Mouse (Mus musculus) heart, embryonic 15.5 days (tissue): Measurements from ENCODE around the gene Ablim1. TPM values are rescaled to one million over a fixed set of nuclear protein-coding genes. Genes with fewer than 3 reads are reported as not detected.

Experiments used
- ATAC-seq: fragments of 200-750 bp; cut with Nextera tagmentation; replicated peaks from 2 replicates; pipeline ENCODE4 v1.8.0; 2017; ENCODE audit warnings: low read depth, moderate TSS enrichment; ENCODE audit not compliant: insufficient number of reproducible peaks, insufficient read depth, low FRiP score
- H3K27ac ChIP-seq: fragments of 300-500 bp; sonication (generic); 2 replicates; pipeline ENCODE4 v1.5.1; 2015; ENCODE audit warnings: mild to moderate bottlenecking, inconsistent platforms
- H3K27me3 ChIP-seq: fragments of 300-500 bp; sonication (generic); 2 replicates; pipeline ENCODE4 v1.6.1; 2015; ENCODE audit warnings: inconsistent platforms
- H3K36me3 ChIP-seq: fragments of 300-500 bp; sonication (generic); 2 replicates; pipeline ENCODE4 v1.6.1; 2015; ENCODE audit warnings: mild to moderate bottlenecking, inconsistent platforms
- H3K4me1 ChIP-seq: fragments of 300-500 bp; sonication (generic); replicated peaks from 2 replicates; pipeline ENCODE4 v1.6.1; 2015; ENCODE audit warnings: inconsistent platforms
- H3K4me2 ChIP-seq: fragments of 300-500 bp; sonication (generic); 2 replicates; pipeline ENCODE4 v1.6.1; 2015; ENCODE audit warnings: inconsistent platforms, mild to moderate bottlenecking, moderate library complexity
- H3K4me3 ChIP-seq: fragments of 300-500 bp; sonication (generic); 2 replicates; pipeline ENCODE4 v1.5.1; 2015; ENCODE audit warnings: mild to moderate bottlenecking, inconsistent platforms
- H3K9ac ChIP-seq: fragments of 300-500 bp; sonication (generic); 2 replicates; pipeline ENCODE4 v1.6.1; 2015; ENCODE audit warnings: mild to moderate bottlenecking, inconsistent platforms
- H3K9me3 ChIP-seq: fragments of 300-500 bp; sonication (generic); replicated peaks from 2 replicates; pipeline ENCODE4 v1.6.1; 2016; ENCODE audit warnings: inconsistent platforms
- WGBS: fragments of 180-500 bp; shearing (Covaris S2); methylation state at CpG from one replicate; pipeline ENCODE4 v1.1.7; 2015; ENCODE audit warnings: mixed read lengths; 5-methylcytosine and 5-hydroxymethylcytosine counted together
- polyA plus RNA-seq: library from polyadenylated mRNA; unstranded; fragments of >200 nt; fragmentation: Nextera tagmentation; extraction: Ambion mirVana; gene quantifications from 2 replicates; pipeline ENCODE4 v1.2.1, GENCODE M21; 2015

Ablim1 gene
- polyA plus RNA-seq, 1 experiment from 2014 or later: 56.2 TPM

DNA sequence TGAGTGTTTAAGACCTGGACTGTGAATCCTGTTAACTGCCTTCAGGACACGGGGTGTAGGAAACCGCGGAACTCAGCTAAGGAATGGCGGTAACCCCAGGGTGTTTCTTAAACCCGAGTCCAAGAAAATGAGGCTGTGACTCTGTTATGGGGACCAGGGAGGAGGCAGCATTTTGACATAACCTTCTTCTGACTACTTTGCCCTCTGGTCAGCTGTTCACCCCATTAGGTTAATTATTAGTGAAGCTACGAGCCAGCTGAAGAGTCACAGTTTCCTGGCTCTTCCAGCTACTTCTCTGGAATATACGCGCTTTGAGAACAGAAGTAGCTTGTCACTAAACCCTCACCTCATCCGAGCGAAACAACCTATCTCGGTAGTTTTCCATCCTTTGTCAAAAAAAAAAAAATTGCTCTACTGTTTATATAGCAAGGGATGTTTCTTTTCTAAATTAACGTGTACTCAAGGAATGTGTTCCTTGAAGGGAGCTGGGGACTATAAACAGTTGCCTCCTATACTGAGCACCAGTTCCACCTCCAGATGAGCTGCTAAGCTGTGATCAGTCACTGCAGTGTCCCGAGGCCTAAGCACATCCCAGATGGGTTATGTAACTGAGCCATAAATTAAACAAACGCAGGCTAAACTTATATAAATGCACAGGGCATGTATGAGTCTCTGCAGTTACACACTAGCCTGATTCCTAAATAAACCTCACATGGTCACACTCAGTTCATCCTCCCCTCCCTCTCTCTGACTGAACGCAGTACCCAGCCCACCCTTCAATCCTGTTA, 39.4 kb downstream of the Ablim1 start:
- no peak overlapping the region for H3K9ac ChIP-seq
- peak overlapping the region; percentile 41 for H3K4me2 ChIP-seq
- H3K36me3 ChIP-seq: no peaks in the 10 kb centered on the region
- ATAC-seq: no peak
- 59% methylated on average over 15 of the region's 15 CpGs for WGBS
- peaks cover 52% of the 10 kb centered on the region for H3K4me1 ChIP-seq
- peak overlapping the region; percentile 21; the same call in 1 of the 2 replicates for H3K27ac ChIP-seq
- H3K27me3 ChIP-seq: no peaks in the 10 kb centered on the region
- H3K4me3 ChIP-seq: no peak overlapping the region; the same call in 1 of the 2 replicates
- no peaks in the 10 kb centered on the region for H3K9me3 ChIP-seq

DNA sequence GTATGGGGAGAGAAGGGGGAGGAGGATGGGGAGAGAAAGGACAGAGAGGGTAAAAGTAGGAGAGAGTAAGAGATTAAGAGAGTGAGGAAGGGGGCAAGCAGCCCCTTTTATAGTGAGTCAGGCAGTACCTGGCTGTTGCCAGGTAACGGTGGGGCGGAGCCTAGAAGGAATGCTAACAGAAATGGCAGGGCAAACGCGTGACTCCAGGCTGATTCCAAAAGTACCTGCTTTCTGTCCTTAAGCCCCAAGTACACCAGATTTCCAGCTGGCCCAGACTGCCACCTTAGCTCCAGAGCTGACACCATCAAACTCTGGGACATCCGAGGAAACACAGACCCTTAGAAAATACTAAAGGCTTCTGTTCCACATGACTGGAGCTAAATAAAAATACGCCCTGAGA, 40.0 kb downstream of the Ablim1 start:
- no peaks in the 10 kb centered on the region for H3K27me3 ChIP-seq
- H3K27ac ChIP-seq: peak overlapping the region; percentile 21; the same call in 1 of the 2 replicates
- H3K4me1 ChIP-seq: peaks cover 58% of the 10 kb centered on the region
- H3K9me3 ChIP-seq: no peaks in the 10 kb centered on the region
- 37% methylated on average over 6 of the region's 6 CpGs for WGBS
- H3K36me3 ChIP-seq: no peaks in the 10 kb centered on the region
- no peak for ATAC-seq
- H3K4me2 ChIP-seq: peak overlapping the region; percentile 41
- H3K4me3 ChIP-seq: peak overlapping the region; percentile 5
- H3K9ac ChIP-seq: no peak overlapping the region

GRCm38 (mm10) chr19:57274286-57274685, 40.4 kb downstream of the Ablim1 start:
- Histone ChIP-seq H3K9me3 (no peaks in the 10 kb centered on the region), H3K4me1 (peaks cover 63% of the 10 kb centered on the region), H3K27me3 (no peaks in the 10 kb centered on the region), H3K27ac (peak overlapping the region; percentile 21; the same call in 1 of the 2 replicates), H3K4me2 (peak overlapping the region; percentile 41), H3K36me3 (no peaks in the 10 kb centered on the region), H3K4me3 (peak overlapping the region; percentile 5), H3K9ac (no peak overlapping the region)
- ATAC-seq: no peak
- WGBS: 45% methylated on average over 12 of the region's 12 CpGs

DNA sequence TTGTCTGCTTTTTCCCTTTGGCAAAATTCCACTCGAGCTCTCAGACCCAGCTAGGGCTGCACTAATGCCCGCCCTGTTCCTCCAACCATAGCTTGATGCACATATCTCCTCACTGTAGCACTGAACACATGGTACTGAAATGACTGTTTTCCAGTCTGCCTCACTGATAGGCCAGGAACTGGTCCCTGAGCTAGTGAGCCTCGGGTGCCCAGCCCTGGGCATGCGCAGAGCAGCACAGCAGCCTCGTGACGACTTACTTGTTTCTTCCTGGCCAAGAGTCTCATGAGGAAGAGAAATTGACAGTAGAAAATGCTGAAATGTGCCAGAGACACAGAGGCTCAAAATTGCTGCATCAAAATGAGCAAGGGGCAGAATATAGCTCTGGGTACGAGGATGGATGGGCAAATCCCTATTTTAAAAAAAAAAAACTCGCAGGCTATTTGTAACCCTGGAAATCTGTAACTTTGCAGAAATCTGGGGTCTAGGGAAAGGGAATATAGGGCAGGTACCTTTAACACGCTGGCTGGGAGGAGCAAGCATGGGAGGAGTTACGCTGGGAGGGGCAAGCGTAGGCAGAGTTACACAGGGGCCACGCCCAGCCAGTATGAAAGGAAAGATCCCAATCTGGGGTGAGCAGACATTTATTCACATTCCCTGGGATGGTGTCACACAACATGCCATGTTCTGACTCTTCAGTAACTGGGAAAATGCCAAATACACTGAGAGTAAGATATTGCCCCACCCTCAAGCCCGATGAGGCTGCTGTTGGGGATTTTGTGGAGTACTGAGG, 41.7 kb downstream of the Ablim1 start:
- WGBS: 35% methylated on average over 13 of the region's 13 CpGs
- Histone ChIP-seq H3K4me1 (peaks cover 68% of the 10 kb centered on the region), H3K9me3 (no peaks in the 10 kb centered on the region), H3K36me3 (no peaks in the 10 kb centered on the region), H3K4me3 (no peak overlapping the region), H3K9ac (no peak overlapping the region), H3K27me3 (no peaks in the 10 kb centered on the region), H3K4me2 (peak overlapping the region; percentile 26), H3K27ac (peak overlapping the region; percentile 90)
- ATAC-seq: peak; percentile 59

DNA sequence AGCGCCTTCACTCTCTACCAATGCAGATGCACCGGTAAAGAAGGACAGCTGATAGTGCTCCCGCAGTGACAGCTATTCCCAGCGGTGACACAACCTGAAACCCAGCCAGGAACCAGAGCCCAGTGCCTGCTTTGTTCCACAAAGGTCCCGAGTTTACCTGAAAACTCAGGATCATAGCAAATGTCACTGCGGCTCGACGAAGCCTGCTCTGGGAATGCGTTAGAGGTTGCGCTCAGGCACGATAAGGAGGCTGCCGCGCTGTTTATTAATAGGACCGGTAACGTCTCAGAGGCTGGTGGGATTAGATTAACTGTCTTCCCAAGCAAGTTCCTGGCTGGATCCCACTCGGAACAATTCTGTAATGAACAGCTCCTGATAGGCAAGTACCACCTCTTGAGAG, 43.0 kb downstream of the Ablim1 start:
- ATAC-seq: 0 out of 2 replicates have a peak, but pooled peaks have one; percentile 13
- Histone ChIP-seq H3K36me3 (no peaks in the 10 kb centered on the region), H3K4me2 (peak overlapping the region; percentile 44), H3K27me3 (no peaks in the 10 kb centered on the region), H3K9ac (peak overlapping the region; percentile 19; the same call in 1 of the 2 replicates), H3K4me3 (no peak overlapping the region), H3K9me3 (no peaks in the 10 kb centered on the region), H3K4me1 (peaks cover 68% of the 10 kb centered on the region), H3K27ac (peak overlapping the region; percentile 90)
- 34% methylated on average over 16 of the region's 16 CpGs for WGBS

GRCm38 (mm10) chr19:57270711-57271110, 44.0 kb downstream of the Ablim1 start:
- Histone ChIP-seq H3K36me3 (no peaks in the 10 kb centered on the region), H3K27ac (peak overlapping the region; percentile 90), H3K9ac (no peak overlapping the region), H3K4me3 (no peak overlapping the region), H3K9me3 (no peaks in the 10 kb centered on the region), H3K4me1 (peaks cover 75% of the 10 kb centered on the region), H3K27me3 (no peaks in the 10 kb centered on the region), H3K4me2 (no peak overlapping the region)
- 67% methylated on average over 6 of the region's 6 CpGs for WGBS
- no peak for ATAC-seq

DNA sequence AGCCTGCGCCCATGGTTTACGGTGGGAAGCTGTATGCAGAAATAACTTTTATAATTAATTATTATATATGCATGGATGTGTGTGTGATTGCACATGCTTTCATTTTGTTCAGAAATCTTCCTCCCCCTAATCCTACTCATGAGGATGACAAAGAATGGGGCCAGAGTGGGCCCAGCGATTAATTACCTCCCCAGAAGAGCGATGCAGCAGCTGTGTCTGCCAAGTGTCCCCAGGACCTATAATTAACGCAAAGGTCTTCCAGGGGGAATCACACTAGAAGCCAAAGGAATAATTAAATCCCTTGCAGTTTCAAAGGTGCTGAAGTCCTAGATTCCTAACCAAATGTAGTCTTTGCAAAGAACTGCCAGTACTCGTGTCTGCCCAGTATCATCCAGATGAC, 44.9 kb downstream of the Ablim1 start:
- no peak overlapping the region for H3K4me3 ChIP-seq
- H3K4me2 ChIP-seq: 0 out of 2 replicates have a peak overlapping the region, but pooled peaks have one; percentile 1
- H3K27me3 ChIP-seq: no peaks in the 10 kb centered on the region
- peaks cover 68% of the 10 kb centered on the region for H3K4me1 ChIP-seq
- H3K27ac ChIP-seq: peak overlapping the region; percentile 90
- H3K36me3 ChIP-seq: no peaks in the 10 kb centered on the region
- 53% methylated on average over 6 of the region's 6 CpGs for WGBS
- H3K9ac ChIP-seq: no peak overlapping the region
- no peak for ATAC-seq
- no peaks in the 10 kb centered on the region for H3K9me3 ChIP-seq

GRCm38 (mm10) chr19:57267531-57267930, 47.2 kb downstream of the Ablim1 start:
- no peak for ATAC-seq
- H3K27me3 ChIP-seq: no peaks in the 10 kb centered on the region
- no peak overlapping the region for H3K9ac ChIP-seq
- WGBS: 57% methylated on average over 5 of the region's 5 CpGs
- no peak overlapping the region for H3K27ac ChIP-seq
- H3K4me3 ChIP-seq: no peak overlapping the region
- no peaks in the 10 kb centered on the region for H3K9me3 ChIP-seq
- H3K4me2 ChIP-seq: no peak overlapping the region
- peaks cover 62% of the 10 kb centered on the region for H3K4me1 ChIP-seq
- no peaks in the 10 kb centered on the region for H3K36me3 ChIP-seq

- peak overlapping the region; percentile 8; the same call in 1 of the 2 replicates for H3K27ac ChIP-seq
Observed at GRCm38 (mm10) chr19:57266374-57267085, 48.2 kb downstream of the Ablim1 start.

GRCm38 (mm10) chr19:57264296-57264947, 50.3 kb downstream of the Ablim1 start:
- WGBS: 42% methylated on average over 15 of the region's 15 CpGs
- no peak overlapping the region for H3K9ac ChIP-seq
- peak overlapping the region; percentile 59 for H3K27ac ChIP-seq
- H3K36me3 ChIP-seq: no peaks in the 10 kb centered on the region
- no peak; the same call in 1 of the 2 replicates for ATAC-seq
- no peak overlapping the region for H3K4me3 ChIP-seq
- H3K9me3 ChIP-seq: no peaks in the 10 kb centered on the region
- H3K27me3 ChIP-seq: no peaks in the 10 kb centered on the region
- no peak overlapping the region for H3K4me2 ChIP-seq
- peaks cover 31% of the 10 kb centered on the region for H3K4me1 ChIP-seq

More at GRCm38 (mm10) chr19:57266374-57267085, 48.2 kb downstream of the Ablim1 start:
- Histone ChIP-seq H3K27me3 (no peaks in the 10 kb centered on the region), H3K4me3 (no peak overlapping the region), H3K9ac (no peak overlapping the region), H3K4me1 (peaks cover 52% of the 10 kb centered on the region), H3K4me2 (no peak overlapping the region), H3K36me3 (no peaks in the 10 kb centered on the region), H3K9me3 (no peaks in the 10 kb centered on the region)
- 70% methylated on average over 10 of the region's 10 CpGs for WGBS
- no peak for ATAC-seq
